Mouse (Mus musculus): ENCODE results near the gene Iffo2.

Gene Iffo2

GRCm38 (mm10) chr4:139532081-139532480 lies 1.7 kb downstream of the Iffo2 start:
- no peak for DNase-seq (ENCODE audit: low spot score)

- DNase-seq (ENCODE audit: low spot score) = peak; percentile 37
Observed at GRCm38 (mm10) chr4:139535127-139535695, 4.9 kb downstream of the Iffo2 start.

DNA sequence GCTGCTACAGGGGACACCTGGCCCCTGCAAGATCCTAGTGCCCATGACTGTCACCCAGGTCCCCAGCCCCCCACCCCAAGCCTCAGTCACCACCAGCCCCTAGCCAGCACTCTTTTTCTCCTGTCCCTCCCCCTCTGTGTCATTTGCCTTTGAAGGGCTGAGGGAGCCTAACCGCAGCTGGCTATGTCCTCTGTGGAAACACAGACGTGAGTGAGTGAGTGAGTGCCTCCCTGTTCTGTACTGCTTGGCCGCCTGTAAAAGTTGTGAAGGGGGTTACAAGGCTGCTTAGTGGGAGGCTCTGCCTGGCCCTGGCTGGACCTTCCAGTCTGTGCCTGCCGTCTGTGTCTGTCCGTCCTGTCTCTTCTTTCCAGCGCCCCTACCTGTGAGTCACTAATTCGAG lies 5.4 kb downstream of the Iffo2 start:
- DNase-seq (ENCODE audit: low spot score) = no peak

GRCm38 (mm10) chr4:139536706-139537105 lies 6.4 kb downstream of the Iffo2 start:
- no peak for DNase-seq (ENCODE audit: low spot score)

DNA sequence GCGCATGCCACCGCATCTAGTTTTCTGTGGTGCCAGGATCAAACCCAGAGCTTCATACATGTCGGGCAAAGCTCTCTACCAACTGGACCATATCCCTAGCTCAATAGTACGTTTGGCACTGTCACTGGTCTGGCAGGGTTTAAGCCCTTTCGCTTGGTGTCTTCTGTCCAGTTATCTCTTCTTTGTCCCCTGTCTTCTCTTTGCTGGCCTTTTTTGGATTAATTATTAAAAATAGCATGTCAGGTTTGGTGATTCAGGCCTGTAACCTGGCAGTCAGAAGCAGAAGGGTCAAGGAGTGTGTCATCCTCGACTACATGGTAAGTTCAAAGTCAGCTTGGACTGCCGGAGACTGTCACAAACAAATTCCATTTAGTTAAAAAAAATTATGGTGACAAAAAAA lies 10.4 kb downstream of the Iffo2 start:
- DNase-seq (ENCODE audit: low spot score) = no peak

DNA sequence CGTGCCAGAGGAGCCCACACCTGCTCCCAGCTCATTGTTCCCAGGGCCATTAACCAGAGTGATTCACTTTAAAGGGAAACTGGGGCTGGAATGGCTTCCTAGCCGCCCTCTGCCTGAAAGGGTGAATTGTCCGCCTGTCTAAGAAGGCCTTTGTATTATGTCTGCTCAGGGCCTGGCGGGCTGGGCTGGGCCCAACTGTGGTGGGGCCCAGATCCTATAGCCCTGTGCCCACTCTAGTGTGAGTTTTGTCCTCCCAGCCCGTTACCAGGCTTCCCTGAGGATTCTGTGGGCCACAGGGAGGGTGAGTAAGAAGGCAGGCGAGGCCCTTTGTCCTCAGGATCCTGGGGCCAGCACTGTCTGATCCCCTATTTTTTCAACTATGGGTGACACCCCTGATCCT lies 15.4 kb downstream of the Iffo2 start:
- no peak for DNase-seq (ENCODE audit: low spot score)

DNA sequence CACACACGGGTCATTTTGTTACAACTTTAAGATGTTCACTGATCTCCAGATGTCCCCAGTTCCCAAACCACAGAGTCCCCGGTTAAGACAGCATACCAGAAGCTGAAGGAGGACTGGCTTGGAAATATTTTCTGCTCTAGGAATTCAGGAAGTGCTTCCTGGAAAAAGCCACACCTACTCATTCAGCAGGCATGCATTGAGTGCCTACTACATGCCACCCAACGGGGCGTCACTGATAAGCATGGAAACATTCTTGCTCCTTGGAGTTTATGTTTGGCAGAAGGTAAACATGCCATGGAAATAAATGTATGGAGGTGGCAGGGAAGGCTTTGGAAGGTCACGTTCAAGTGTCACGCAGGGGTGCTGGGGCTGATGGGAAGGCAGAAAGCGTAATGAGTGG lies 19.1 kb downstream of the Iffo2 start:
- no peak for DNase-seq (ENCODE audit: low spot score)

DNA sequence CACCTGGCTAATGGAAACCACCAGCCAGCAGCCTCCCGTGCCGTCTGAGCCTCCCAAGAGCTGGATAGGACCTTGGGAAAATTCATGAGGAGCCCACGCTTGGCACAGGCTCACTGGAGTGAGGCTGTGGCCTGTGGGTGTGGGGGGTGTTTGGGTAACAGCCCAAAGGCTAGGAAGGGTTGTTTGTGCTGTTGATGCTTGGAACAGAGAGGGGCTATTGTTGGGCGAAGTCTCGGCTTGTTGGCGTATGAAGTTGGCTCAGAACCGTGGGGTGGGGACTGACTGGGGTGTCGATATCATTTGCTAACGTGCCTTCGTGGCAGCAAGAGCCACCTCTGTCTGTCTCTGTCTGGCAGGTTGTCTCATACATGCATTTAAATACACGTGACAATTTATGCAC lies 24.9 kb downstream of the Iffo2 start:
- no peak for DNase-seq (ENCODE audit: low spot score)

DNA sequence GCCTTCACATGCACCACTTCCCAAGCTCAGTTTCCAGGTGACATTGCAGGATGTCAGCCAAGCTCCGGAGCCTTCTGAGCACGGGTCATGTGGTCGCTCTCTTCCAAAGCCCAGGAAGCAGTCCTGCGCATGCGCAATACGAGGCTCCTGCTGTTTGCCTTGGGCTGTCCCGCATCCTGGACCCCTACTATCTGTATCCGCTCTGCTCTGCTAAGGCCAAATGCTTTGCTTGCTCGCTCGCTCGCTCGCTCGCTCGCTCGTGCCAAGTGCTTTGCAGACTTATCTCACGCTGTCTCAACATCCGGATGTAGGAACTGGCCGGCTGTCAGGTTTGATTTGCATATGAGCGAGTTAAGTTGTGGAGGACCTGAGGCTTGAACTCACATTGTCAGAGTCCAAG lies 25.6 kb downstream of the Iffo2 start:
- no peak for DNase-seq (ENCODE audit: low spot score)

DNA sequence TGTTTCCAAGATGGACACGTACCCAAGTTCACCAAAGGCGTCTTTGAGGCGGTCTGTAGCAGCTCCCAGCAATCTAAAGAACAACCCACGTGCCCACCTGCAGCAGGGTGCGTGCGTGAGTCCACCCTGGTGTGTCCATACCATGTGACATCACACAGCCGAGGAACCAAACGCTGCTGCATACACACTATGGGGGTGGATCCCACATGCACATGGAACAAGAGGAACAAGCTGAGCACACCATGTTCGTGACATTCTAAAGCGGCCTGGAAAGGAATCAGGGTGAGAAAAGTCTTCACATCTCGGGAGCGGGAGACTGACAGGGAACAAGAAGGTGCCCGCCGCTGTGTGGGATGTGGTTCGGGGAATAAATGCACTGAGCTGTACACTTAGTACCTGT lies 38.0 kb downstream of the Iffo2 start:
- no peak for DNase-seq (ENCODE audit: low spot score)

DNA sequence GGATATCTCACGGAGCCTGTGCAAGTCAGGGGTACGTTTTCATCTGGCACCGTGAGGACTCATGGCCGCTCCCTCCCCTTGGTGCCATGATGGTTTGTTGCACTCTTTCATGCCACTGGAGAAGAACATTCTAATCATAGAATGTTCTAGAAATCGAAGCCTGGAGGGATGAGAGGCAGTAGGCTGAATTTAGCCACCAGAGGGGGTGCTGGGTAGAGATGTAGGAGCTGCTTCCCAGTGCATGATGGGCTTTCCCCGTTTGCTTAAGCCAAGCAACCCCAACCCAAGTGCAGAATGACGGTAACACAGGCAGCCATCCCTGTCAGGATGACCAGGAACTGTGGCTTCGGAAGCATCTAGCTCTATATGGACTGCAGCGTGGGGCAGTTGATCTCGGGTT lies 40.4 kb downstream of the Iffo2 start:
- no peak for DNase-seq (ENCODE audit: low spot score)

GRCm38 (mm10) chr4:139572928-139573512 lies 42.7 kb downstream of the Iffo2 start:
- no peak for DNase-seq (ENCODE audit: low spot score)

- peak; percentile 99 for DNase-seq (ENCODE audit: low spot score)
Observed at GRCm38 (mm10) chr4:139574156-139574798, 43.9 kb downstream of the Iffo2 start.

GRCm38 (mm10) chr4:139574799-139575672 lies 44.7 kb downstream of the Iffo2 start:
- DNase-seq (ENCODE audit: low spot score) = peak; percentile 22

- peak; percentile 55 for DNase-seq (ENCODE audit: low spot score)
Observed at GRCm38 (mm10) chr4:139575673-139576003, 45.3 kb downstream of the Iffo2 start.

- DNase-seq (ENCODE audit: low spot score) = no peak
Observed at GRCm38 (mm10) chr4:139576251-139576880, 46.0 kb downstream of the Iffo2 start.

GRCm38 (mm10) chr4:139577006-139577405 lies 46.7 kb downstream of the Iffo2 start:
- no peak for DNase-seq (ENCODE audit: low spot score)

- no peak for DNase-seq (ENCODE audit: low spot score)
Observed at GRCm38 (mm10) chr4:139578389-139578788, 48.0 kb downstream of the Iffo2 start.

DNA sequence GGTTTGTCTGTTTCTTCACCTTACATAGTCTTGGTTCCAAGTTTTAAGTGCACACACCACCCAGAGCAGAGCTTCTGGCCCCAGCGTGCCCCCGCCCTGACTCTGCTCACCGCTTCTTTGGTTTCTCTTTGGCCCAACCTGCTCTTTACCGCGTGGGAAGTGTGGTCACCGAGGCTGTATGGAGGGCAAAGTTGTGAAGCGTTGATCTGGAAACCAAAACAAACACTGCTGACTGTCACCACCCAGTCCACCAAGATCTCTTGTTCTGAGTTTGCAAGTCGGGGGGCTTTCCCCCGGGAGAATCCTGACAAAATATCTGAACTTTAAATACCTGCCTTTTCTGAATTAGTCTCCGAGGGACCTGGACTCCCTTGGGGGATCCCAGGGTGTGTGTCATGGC lies 48.7 kb downstream of the Iffo2 start:
- peak; percentile 30 for DNase-seq (ENCODE audit: low spot score)

DNA sequence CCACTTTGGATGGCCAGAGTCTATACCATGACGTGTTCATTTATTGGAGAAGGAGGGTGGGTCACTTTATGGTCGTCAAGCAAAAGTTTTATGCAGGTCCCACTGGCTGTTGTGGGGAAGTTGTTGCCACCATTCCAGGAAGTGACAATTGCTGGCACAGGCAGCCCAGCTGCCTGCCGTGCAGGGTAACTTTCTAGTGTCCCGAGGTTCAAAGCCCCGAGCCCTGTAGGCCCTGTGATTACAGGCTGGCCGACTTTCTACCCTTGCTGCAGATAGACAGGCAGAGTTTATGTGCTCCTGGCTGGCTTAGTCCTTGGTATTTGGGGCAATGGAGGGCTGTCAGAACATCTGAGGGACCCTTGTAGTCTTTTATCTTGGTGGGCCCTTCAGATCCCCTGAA lies 49.1 kb downstream of the Iffo2 start:
- DNase-seq (ENCODE audit: low spot score) = no peak

DNA sequence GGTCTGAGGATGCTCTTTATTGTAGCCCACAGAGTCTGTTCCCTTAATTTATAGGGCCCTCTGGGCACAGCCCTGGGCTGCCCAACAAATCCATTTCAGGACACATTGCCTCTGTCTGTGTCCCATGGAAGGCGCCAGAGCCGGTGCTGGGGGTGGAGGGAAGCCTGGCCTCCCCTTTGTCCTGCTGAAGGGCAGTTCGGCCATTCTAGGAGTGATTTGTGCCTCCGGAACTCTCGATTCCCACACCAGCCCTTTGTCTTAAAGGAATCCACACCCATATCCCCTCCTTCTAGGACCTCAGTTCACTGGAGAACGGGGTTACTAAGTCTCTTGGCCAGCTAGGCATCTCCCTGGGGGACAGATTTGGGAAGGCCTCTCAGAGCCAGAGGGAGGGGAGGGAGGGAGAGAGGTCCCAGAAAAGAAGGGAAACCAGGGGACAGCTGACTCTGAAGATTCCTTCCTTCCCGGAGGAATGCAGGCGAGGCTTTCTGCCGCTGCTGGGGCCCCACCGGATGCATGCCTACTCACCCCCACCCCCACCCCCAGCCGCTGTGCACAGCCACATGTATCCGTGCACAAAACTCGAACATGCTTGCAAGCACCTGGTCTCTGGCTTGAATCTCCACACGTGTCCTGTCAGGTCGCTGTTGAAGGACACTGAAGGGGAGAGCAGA lies 50.5 kb downstream of the Iffo2 start:
- peak; percentile 79 for DNase-seq (ENCODE audit: low spot score)
